Mouse (Mus musculus): ENCODE data around the gene G430095P16Rik.

The G430095P16Rik gene

DNA sequence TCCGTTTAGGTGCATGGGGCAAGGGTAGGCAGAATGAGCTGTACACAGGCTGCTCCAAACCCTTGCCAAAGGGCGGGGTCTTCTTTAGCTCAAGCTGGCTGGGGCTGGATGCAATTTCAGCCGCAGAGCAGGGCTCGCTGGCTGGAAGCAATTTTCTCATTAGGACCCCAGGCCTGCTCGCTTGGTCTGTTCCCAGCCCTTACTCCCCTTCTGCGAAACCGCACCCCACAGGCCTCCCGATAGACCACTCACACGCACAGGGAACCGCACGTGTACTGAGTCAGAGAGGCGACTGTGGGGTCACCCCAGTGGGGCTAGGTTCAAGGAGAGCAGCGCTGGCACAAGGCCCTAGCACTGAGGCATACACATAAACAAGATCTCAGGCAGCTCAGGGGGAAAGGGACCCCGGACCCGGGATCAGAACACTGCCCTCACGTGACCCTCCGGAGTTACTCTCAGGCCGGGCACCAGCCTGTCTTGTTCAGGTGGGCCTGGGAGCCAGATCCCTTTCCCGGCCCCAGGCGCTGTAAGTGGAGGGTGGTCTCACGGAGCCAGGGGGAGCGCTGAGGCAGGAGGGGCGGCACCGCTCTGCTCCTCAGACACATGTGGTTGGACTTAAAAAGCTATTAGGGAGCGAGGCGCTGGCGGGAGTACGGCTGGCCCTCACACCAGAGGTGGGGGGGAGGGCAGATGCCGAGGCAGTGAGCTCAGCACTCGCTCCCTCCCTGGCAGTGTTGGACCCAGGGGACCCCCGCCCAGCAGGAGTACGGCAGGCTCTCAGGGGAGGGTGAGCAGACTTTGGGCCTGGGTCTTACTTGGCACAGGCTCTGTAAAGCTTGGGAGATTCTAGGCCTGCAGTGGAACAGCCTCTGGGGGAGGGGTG is 19.6 kb downstream of the G430095P16Rik start:
- DNase-seq (ENCODE audit: low read depth, low spot score) = peak; percentile 88

DNA sequence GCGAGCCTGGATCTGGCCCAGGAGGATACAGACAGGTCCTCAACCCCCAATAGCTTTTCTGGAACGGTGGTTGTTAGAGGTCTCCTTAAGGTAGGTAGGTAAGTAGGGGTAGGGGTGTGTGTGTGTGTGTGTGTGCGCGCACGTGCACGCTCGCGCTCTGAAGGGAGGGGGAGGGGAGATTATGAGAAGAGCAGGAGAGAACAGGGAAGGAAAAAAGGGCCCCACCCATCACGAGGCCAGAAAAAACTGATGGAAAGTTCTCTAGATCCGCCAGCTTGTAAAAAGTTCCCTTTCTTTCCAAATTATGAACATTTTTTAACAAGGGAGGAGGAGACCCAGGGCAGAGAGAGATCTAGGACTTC is 20.2 kb downstream of the G430095P16Rik start:
- no peak for DNase-seq (ENCODE audit: low read depth, low spot score)

DNA sequence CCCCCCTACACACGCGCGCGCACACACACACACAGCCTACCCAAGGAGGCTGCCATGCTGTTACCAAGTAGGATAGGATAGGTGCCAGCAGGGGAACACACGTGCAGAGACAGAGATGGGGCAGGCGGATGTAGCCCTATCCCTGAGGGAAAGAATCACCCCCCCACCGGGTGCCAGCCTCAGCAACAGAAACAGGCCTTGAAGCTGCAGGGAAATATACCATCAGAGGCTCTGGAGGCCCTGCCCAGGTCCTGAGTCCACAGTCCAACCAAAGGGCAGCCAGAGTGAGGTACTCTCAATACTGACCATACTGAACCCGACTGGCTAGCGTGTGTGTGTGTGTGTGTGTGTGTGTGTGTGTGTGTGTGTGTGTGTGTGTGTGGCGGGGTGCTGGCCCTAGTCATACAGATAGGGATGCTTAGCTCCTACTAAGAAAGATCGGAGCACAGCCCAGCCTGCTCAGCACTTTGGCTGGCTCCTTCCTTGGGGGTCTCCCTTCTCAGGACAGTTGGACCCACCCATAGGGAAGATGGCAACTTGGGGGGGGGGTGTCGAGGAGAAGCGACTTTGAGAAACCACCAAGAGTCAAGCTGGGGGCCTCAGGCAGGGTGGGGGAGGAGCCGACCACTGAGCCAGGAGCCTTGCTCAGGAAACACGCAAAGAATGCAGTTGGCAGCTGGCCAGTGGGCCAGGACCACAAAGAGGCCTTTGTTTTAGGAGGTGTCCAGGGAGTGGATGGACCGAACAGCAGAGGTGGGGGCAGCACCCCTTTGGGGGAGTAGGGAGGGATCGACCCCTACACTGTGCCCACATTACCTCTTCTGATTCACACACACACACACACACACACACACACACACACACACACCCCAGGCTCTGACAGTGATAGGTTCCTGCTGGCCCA is 21.0 kb downstream of the G430095P16Rik start:
- peak; percentile 93 for DNase-seq (ENCODE audit: low read depth, low spot score)

DNA sequence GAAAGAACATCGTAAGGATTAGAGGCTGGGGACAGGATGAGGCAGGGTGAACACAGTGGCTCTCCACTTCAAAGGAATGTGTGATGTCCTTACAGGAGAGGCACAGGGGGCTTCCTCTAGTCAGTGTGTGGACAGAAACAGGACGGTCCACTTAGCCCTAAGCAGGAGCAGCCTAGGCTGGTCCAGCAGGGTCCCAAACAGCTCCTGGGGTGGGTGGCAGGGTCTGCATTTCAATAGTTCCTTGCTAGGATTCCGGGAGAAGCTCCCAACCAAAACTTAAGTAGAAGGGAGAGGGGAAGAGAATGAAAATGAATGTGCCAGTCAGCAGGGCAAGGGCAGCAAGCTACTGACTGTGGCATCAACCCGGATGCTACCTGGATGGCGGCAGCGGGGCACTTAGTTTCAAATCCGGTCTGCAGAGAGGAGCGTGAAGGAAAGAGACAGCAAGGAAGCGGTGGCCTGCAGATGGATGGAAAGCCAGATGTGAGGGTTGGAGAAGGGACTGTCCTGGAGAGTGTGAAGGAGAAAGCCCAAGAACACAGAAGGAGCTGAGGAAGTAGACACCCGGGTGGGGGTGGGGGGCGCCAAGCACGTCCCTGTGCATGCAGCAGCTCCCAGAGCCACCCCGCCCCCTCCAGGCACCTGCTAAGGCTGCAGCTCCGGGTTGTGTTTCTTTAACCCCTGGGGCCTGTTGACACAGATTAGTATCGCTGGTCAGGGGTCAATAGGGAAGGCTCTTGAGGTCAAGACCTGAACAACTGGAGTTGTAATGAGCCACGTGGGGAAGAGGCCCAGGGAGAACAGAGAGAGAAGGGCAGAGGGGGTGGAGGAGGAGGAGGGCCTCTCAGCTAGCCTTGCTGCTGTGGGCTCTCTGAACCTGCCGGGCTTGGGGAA is 22.5 kb downstream of the G430095P16Rik start:
- DNase-seq (ENCODE audit: low read depth, low spot score) = peak; percentile 77

DNA sequence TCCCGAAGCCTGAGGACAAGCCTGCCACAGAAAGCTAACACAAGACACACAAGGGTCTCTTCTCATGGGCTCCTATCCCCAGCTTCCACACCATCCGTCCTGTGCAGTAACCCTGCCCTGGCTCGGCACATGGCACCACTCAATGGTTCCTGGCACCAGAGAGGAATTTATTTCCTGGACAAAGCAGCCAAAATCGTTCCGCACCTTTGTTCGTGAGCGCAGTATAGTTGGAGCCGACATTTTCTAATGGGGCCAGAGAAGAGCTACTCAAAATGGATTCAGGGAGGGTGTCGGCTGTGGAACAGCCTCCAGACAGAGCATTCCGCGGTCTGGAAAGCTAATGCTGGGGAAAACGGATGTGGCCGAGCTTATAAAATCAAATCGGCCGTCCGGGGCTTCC is 26.7 kb downstream of the G430095P16Rik start:
- DNase-seq (ENCODE audit: low read depth, low spot score) = no peak

DNA sequence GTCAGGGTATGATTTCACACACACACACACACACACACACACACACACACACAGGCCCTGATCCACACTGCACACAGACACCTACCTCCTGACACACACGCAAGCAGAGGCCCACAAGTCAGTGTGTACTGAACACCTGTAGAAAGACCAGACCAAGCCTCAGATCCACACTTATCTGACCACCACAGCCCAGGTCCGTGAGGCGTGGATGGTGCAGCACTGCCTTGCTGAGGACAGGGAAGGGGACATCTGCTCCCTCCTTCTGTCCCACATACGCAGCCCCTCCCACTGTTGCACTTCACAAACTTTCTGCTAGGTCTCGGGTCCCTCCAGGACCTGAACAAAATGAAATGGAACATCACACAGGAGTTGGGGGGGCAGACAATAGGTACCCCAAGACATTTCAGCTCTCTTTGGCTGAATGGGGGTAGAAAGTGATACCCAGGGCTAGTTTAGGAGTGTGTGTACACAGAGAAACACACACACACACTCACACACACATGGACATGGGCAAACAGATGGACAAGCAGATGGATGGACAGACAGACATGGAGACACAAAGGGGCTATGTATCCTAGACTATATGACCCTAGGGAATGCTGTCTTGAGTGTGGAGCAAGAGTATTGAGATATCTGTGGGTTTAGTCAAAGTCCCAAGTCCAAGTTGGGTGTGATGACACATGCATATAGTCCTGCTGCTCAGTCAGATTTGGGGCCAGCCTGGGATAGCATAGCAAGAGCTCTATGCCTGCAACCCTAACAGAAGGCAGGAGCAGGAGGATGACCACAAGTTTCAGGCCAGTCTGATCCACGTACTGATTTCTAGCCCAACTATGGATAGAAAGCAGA is 30.2 kb downstream of the G430095P16Rik start:
- no peak for DNase-seq (ENCODE audit: low read depth, low spot score)

DNA sequence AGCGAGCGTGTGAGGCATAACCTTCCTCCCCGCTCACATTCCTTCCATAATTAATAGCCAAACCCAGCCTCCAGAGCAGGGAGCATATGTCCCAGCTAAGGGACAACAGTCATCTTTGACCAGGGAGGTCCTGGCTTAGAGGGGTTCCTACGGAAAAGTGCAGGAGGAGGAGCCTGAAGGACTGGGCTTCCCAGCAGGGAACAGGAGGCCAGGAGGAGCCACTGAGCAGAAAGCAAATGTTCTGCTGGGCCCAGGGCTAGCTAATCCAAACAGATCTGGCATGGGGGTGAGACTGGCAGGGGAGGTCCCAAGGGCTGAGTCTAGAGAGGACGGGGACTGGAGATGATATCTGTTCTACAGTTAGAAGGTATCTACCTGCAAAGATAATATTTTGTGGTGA is 34.7 kb downstream of the G430095P16Rik start:
- no peak for DNase-seq (ENCODE audit: low read depth, low spot score)

DNA sequence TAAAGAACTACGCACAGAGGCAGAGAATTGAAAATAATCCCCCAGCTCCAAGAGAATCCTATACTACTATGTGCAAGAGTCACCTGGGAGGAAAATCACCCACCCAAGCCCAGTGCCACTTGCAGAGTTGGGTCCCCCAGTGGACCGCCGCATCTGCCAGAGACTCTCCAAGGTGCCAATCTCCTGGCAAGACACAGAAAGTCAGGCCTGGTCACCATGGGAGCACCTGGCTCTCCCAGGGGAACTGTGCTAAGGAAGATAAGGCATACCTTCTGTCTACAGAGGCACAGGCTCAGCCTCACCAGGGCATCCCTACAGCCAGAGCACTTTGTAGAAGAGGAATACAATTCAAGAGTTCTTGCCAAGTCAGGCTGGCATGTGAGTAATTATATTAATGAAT is 35.5 kb downstream of the G430095P16Rik start:
- no peak for DNase-seq (ENCODE audit: low read depth, low spot score)

DNA sequence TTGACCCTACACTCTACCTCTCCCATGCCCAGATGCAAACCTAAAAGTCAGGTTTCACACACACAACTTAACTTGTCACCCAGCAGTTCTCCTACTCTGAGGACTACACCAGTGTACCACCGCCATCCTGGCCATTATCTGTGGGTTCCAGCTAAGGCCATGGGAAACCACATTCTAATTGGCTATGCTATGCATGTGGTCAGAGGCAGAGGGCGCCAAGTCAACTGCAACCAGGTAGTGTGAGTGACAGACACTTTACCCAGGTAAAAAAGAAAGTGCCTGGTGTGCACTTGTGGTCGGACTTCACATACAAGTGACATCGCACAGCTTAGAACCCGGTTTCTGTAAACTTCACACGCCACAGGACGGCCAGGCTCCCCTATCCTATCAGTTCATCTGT is 36.3 kb downstream of the G430095P16Rik start:
- DNase-seq (ENCODE audit: low read depth, low spot score) = no peak

DNA sequence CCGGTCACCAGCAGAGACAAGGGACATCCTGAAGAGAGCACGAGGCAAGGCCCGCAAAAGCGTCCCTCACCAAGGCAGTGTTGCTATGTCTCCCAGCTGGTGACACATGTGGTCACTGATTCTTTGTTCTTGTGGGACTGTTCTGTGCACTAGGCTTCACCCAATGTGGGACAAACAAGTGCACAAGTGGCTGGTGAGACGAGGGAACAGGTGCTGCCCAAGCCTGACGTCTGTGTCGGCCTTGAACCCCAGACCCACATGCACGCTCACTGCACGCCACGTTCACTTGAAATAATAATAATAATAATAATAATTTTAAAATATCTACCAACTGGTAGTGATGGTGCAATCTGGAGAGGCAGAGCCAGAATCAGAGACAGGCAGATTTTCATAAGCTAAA is 36.9 kb downstream of the G430095P16Rik start:
- DNase-seq (ENCODE audit: low read depth, low spot score) = no peak

DNA sequence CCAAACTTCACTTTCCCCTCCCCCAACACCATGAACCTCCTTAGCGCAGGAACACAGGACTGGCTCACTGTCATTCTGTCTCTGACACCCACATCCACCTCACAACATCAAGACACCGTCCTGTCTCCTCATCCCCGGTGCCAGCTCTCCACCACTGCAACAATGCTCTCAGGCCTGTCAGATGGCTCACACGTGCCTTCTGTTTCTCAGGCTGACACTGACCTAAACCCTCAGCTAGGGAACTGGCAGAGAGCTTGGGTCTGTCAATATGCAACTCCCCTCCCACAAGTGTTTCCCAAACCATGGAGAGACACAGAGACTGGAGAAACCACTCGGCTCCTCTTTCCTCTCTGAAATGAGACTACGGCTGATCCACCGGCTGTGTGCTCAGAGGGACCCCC is 37.6 kb downstream of the G430095P16Rik start:
- DNase-seq (ENCODE audit: low read depth, low spot score) = no peak

DNA sequence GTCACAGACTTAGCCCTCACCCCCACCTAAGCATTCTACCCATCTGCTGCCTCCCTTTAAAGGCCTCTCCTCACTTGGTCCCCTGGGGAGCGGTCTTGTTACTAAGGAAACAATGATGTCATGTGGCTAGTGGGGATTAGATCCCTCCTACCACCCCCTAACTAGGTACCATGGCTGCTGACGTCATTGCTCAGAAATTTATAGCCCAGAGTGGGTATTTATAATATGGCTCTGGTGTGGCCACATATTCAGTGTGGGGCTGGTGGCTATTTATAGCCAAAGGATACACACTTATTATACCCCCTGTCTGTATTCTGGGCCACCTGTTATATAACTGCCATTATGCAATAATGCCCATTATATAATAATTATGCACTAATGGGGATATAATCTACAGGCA is 38.1 kb downstream of the G430095P16Rik start:
- no peak for DNase-seq (ENCODE audit: low read depth, low spot score)

DNA sequence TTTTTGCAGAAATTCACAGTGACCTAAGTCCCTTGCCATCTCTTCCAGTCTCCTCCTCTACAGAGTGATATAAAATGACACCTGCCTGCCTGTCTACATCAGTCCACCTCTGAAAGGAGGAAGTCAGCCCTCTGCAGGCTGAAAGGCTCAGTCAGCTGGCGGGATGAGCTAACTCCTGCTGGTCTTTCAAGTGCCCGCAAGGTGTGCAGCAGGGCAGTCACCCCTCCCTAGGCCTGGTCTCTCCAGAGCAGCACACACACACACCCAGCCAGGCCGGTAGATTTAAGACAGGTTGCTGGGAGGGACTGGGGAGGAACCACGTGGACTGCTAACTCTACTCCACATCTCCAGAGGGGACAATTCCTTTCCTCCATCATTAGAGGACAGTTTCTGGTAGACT is 41.3 kb downstream of the G430095P16Rik start:
- no peak for DNase-seq (ENCODE audit: low read depth, low spot score)

DNA sequence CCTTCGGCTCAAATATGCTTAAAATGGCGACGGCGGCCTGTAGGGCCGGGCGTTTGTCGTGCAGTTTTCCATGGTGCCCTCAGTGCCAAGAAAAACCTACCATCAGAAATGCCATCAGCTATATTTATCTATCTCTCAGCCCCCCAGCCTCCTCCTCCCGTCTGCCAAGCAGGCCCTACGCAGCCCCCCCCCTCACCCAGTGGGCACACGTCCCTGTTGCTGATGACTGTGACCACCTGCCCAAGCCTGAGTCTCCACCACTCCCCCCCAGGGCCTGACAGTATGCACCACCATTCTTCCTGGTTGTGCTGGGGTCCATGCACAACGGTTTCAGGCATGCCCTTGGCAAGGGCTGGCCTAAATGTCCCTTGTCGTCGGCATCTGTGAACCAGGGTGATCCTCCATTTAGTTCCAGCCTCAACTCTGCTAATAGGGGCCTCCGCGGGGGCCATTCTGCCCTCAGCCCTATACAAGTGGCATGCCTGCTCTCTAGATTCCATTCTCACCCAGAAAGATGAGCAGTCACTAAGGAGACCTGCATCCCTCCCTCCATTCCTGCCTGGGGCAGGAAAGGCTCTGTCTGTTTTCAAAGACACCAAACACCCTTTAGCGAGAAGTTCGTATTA is 42.2 kb downstream of the G430095P16Rik start:
- DNase-seq (ENCODE audit: low read depth, low spot score) = no peak

DNA sequence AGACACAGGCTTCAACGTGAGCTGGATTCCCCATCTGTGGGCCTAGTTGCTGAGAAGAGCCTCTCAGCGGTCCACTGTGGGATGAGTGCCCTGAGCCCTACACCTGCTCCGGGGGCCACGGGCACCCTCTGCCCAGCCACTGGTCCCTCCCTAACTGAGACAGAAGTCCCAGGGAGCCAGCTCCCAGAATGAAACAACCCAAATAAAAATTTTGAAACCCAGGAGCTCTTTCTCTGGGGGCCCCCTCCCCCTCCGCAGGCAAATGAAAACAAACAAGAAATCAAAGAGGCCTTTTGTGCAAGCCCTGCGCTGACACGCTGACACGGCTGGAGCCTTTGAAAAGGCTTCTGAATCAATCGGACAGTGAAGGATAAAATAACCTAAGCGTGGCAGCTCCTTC is 42.8 kb downstream of the G430095P16Rik start:
- no peak for DNase-seq (ENCODE audit: low read depth, low spot score)

DNA sequence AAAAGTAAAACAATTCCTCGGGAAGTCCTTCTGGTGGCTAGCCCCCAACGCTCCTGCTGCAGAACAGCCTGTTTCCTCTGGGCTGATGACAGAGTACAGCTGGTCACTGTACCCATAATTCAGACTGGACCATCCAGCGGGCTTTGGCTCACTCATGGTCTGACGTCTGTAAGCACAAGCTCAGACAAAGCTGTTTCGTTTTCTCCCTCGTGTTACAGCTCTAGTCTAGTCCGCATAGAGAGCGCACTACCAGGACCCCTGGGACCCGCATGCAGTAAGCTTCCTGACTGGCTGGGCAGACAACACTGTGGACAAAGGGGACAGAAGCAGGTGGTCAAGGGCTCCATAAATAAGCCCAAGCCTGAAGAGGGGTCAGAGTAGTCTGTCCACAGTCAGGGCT is 43.6 kb downstream of the G430095P16Rik start:
- DNase-seq (ENCODE audit: low read depth, low spot score) = no peak

DNA sequence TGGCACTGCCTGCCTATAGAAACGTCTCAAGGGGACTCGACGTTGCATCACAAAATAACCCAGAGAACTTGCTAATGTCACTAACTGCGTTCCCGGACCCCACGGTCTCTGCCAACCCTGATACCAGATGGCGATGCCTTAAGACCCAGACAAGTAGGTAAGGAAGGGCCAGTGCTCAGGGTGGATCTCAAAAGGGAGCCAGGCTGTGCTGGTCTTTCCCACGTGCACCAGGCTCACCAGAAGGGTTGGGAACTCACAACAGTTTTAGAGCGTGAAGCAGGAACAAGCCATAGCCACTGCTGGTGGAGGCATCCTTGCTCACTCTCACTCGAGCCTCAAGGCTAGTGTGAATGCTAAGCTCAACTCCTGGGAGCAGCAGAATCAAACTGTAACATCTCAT is 44.4 kb downstream of the G430095P16Rik start:
- DNase-seq (ENCODE audit: low read depth, low spot score) = no peak

DNA sequence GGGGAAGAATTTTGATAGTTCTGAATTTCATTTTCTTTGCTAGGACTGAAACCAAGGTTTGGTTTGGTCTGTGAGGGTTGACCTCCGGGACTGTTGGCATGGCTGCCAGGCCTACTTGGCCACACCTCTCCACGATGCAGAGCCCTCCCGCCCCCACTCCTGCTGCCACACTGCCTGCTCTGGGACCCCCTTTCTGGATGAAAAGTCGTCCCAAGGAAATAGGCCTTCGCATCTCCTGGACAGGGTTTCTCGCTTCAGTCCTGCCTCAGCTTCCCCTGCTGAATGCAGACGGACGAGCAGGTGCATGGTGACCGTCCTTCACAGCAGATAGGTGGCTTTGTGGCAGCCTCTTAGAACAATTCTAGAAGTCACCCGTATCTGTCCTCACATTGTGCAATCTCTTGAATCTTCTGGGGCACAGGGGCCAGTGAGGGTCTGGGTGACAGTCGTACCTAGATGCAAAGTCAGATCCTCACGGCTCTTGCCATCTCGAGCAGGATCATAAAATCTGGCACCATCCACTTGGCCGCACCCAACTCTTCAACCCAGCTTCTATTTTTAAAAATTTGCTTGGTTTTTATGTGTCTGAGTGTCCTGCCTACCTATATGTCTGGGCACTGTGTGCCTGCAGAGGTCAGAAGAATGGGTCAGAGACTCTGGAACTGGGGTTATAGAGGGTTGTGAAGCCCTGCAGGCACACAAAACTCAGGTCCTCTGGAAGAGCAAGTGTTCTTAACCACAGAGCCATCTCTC is 45.7 kb downstream of the G430095P16Rik start:
- no peak for DNase-seq (ENCODE audit: low read depth, low spot score)

DNA sequence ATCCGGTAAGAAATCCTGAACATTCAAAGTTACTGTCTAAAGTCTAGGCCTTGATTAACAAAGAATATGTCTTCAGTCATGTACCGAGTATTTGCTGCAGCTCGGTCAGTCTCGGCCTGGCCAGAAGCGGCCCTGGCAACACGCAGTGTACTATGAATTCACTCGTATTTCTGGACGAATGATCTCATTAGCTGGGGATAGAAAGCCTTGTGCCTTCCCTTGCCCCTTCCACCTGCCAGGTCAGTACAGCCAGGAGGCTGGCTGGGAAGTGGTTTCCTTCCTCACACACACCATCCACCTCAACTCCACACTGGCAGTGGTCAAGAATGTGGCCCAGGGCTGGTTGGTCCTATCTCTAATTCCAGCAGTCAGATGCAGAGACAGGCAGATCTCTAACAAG is 46.5 kb downstream of the G430095P16Rik start:
- no peak for DNase-seq (ENCODE audit: low read depth, low spot score)

Measured in mesoderm, embryonic 11.5 days (tissue).